Mouse (Mus musculus) bone marrow macrophage, adult 2 months (primary cell): ENCODE data around the gene Bdh2. TPM values are rescaled to one million over a fixed set of nuclear protein-coding genes. Genes with fewer than 3 reads are reported as not detected.

Experiments used
- H3K27ac ChIP-seq: 2 replicates; pipeline ENCODE4 v1.5.1; 2012; ENCODE audit warnings: low read depth, low read length; ENCODE audit not compliant: insufficient read depth
- H3K4me1 ChIP-seq: 2 replicates; pipeline ENCODE4 v1.6.1; 2012; ENCODE audit warnings: low read length; ENCODE audit not compliant: control insufficient read depth, insufficient read depth
- H3K4me3 ChIP-seq: 2 replicates; pipeline ENCODE4 v1.5.1; 2012; ENCODE audit warnings: mild to moderate bottlenecking, low read length, moderate library complexity; ENCODE audit not compliant: insufficient read depth
- CTCF ChIP-seq: IDR thresholded peaks from 2 replicates; pipeline ENCODE4 v1.5.1; 2012; ENCODE audit warnings: low read depth, mild to moderate bottlenecking, low read length, moderate library complexity
- POLR2A ChIP-seq: IDR thresholded peaks from 2 replicates; pipeline ENCODE4 v1.6.1; 2012; ENCODE audit warnings: mild to moderate bottlenecking, low read depth, low read length, borderline replicate concordance
- polyA plus RNA-seq: library from polyadenylated mRNA; stranded (reverse); fragments of >200 nt; gene quantifications from 2 replicates; pipeline ENCODE4 v1.2.4, GENCODE M21; 2012; ENCODE audit not compliant: missing spikeins, insufficient read depth, insufficient read length

The Bdh2 gene
- polyA plus RNA-seq, 1 experiment: 1.6 TPM

DNA sequence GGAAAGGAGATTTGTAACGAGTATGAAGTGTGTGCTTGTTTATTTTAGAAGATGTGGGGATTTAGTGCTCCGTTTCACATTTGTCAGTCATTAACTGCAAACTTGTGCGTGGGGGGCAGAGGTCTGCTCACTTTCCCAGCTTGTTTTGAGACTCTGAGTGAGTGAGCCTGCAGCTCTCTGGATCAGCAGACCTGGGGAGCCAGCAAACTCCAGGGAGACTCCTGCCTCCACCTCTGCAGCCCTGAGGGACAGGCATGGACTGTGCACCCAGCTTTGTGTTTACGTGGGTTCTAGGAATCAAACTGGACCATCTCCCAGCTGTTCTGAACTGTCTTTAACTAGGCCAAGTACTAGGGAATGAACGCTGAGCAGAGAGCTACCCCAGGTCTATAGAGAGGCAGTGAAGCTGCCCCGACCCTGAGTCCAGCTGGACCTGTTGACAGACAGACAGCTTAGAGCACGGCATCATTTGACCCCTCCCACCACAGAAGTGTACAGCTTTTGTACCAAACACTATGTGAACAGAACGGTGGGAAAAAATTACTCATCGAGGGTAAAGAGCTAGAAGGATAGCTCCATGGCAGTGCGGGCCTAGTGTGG, 11.5 kb upstream of the Bdh2 start:
- no peak overlapping the region for H3K27ac ChIP-seq
- no peak overlapping the region for H3K4me3 ChIP-seq
- TF ChIP-seq POLR2A: no peak
- TF ChIP-seq CTCF: no peak
- no peaks in the 10 kb centered on the region for H3K4me1 ChIP-seq

DNA sequence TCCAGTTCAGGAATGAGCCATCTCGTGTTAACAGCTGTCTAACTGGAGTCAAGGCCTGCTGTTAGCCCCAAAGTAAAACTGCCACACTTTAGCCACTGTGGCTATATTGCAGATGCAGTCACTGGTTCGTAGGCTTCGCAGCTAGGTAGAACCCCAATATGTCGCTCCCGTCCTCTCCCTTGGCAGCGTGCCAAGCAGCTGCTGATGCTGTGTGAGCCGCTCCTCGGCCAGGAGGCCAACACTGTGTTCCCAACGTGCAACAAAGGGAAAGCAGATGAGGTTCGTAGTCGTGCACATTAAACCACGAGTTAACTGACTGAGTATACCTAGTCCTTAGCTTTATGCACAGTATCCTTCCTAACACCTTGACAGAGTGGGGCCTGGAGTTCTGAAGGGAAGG, 8.4 kb upstream of the Bdh2 start:
- no peak for TF ChIP-seq CTCF
- TF ChIP-seq POLR2A: no peak
- H3K4me3 ChIP-seq: no peak overlapping the region
- no peak overlapping the region for H3K27ac ChIP-seq
- no peaks in the 10 kb centered on the region for H3K4me1 ChIP-seq

DNA sequence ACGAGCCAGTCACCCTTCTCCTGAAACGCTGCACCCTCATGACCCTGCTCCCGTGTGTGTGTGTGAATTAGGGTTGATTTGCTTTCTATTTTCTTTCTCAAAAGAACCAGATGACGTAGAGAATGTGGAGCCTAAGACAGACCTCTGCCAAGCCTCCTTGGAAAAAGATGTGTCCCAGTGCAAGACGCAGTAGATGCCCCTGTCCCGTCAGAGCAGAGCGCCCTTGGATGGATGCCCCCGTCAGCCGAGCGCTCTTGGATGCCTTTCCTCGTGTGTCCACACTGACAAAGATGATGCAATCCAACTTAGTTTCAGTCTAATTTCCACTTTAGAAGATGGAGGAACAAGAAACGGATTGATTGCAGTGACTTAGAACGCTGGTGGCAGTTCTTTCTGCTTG, 8.0 kb upstream of the Bdh2 start:
- Histone ChIP-seq H3K4me1 (no peaks in the 10 kb centered on the region), H3K27ac (no peak overlapping the region), H3K4me3 (no peak overlapping the region)
- no peak for TF ChIP-seq CTCF
- no peak for TF ChIP-seq POLR2A

DNA sequence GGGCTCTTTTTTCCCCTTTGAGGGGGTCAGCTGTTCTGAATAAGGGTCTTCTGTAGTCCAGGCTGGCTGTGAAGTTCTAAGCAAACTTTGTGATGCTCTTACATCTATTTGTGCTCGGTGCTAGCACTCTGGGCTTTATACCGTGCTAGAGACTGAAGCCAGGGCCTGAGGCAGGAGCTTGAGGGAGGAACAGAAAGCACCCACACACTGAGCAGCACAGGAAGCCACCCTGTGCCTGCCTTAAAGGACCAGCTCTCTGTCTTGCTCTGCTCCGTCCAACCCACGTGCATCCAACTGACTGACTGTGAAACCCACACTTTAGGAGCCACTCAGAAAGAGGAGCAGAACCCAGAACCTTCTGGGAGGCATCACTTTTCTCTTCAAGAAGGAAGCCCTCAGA, 861 bp upstream of the Bdh2 start:
- no peaks in the 10 kb centered on the region for H3K4me1 ChIP-seq
- H3K27ac ChIP-seq: no peak overlapping the region
- no peak overlapping the region for H3K4me3 ChIP-seq
- TF ChIP-seq CTCF (no peak), POLR2A (no peak)

DNA sequence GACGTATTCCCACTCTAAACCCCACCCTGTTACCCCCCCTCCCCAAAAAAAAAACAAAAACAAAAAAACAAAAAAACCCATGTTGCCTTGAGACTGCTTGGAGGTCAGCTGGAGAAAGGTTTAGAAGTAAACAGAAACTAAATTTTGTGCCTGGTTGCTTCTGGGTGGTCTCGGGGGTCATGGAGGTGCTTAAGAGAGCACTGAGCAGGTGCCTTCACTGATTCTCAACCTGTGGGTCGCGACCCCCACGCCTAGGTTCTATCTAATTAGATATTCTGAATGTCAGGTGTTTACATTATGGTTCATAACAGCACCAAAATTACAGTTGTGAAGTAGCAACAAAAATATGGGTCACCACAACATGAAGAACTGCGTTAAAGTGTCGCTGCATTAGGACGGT, 680 bp downstream of the Bdh2 start:
- H3K4me1 ChIP-seq: no peaks in the 10 kb centered on the region
- no peak overlapping the region for H3K27ac ChIP-seq
- TF ChIP-seq CTCF: no peak
- no peak for TF ChIP-seq POLR2A
- no peak overlapping the region for H3K4me3 ChIP-seq

DNA sequence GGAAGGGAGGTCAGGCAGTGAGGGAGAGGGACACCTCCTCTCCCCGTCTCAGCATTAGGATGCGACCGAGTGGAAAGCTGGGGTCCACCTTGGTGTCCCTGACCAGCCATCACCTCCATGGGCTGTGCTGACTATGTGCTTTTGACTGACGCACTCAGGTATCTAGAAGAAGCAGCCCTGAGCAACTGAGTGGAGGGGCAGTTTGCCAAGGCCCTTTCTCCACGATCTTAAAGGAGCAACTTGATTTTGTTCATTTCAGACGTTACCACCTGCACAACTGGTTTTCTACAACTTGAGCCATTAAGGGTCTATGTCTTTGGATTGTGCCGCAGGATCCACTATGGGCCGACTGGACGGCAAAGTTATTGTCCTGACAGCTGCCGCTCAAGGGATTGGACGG, 4.2 kb downstream of the Bdh2 start:
- no peak overlapping the region for H3K4me3 ChIP-seq
- no peaks in the 10 kb centered on the region for H3K4me1 ChIP-seq
- TF ChIP-seq POLR2A (no peak), CTCF (no peak)
- no peak overlapping the region for H3K27ac ChIP-seq

DNA sequence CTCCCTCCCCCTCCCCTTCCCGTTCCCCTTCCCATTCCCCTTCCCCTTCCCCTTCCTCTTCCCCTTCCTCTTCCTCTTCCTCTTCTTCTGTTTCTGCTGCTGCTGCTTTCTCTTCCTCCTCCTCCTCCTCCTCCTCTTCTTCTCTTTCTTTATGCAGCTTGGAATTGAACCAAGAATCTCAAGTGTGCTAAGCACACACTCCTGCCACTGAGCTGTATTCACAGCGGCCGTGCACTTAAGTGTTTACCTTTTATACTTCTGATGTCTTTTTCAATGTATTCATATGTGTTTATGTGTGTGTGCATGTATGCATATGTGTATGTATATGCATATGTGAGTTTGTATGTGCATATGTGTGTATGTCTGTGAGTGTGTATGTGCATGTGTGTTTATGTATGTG, 4.8 kb downstream of the Bdh2 start:
- no peak for TF ChIP-seq CTCF
- H3K4me1 ChIP-seq: no peaks in the 10 kb centered on the region
- no peak overlapping the region for H3K27ac ChIP-seq
- H3K4me3 ChIP-seq: no peak overlapping the region

DNA sequence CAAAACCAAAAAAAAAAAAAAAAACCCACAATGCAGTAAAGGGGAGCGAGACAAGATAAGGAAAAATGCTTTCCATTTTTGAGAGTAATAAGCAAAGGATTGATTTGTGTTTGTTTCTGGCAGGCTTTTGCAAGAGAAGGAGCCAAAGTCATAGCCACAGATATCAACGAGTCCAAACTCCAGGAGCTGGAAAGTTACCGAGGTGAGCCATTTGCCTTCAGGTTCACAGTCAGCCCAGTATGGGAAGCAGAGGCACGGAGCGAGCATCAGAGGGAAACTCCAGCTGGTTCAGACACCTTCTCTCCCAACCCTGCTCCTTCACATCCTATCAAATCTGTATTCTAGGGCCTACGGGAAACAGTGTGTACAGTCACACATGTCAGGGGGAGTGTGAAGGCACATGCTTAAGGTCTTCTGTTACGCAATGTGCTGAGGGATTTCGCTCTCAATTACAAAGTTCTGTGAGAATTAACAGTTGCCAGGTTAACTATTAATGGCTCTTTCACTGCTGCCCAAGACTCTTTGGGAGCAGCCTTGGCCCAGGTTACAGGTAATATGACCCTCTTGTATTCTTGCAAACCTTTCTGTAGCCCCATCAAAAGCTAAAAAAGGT, 7.2 kb downstream of the Bdh2 start:
- Histone ChIP-seq H3K4me3 (no peak overlapping the region), H3K27ac (no peak overlapping the region), H3K4me1 (no peaks in the 10 kb centered on the region)
- no peak for TF ChIP-seq POLR2A
- no peak for TF ChIP-seq CTCF

DNA sequence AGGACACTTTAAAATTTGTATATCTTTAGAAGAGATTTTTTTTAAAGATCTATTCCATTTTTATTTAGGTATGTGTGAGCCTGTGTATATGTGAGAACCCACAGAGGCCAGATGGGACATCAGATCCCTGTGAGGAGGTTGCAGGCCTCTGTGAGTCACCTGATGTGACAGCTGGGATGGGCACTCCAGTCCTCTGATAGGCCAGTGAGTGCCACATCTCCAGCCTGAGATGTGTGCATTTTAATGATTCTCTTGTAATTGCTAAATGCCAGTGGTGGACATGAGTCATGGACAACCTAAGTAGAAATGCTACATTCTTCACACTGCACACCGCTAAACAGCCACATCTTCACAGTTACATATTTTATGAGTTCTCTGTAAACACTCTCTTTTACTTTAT, 8.1 kb downstream of the Bdh2 start:
- Histone ChIP-seq H3K4me3 (no peak overlapping the region), H3K4me1 (no peaks in the 10 kb centered on the region), H3K27ac (no peak overlapping the region)
- no peak for TF ChIP-seq CTCF
- no peak for TF ChIP-seq POLR2A

DNA sequence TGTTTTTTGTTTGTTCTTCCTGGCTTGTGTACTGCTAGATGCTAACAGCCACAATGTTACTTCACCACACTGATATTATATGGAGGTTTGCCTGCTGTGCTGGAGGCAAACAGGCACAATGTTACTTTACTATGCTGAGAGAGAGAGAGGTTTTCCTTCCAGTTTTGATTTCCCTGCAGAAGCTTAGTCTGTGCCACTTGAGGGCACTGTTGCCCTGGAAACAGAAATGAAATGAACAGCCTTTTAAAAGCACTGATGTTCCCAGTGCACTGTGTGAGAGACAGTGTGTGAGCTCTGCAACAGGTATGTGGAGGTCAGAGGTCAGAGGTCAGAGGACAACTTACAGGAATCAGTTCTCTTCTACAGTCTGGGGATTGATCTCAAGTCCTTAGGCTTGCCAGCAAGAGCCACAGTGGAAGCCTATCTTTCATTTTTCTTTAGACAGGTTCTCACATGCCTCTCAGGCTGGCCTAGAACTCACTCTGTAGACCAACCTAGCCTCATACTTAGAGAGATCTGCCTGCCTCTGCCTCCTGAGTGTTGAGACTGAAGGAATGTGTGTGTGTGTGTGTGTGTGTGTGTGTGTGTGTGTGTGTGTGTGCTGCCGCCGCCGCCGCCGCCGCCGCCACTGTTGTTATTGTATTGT, 9.4 kb downstream of the Bdh2 start:
- H3K4me1 ChIP-seq: peaks cover 4% of the 10 kb centered on the region
- TF ChIP-seq POLR2A (no peak), CTCF (no peak)
- H3K4me3 ChIP-seq: no peak overlapping the region
- no peak overlapping the region for H3K27ac ChIP-seq

DNA sequence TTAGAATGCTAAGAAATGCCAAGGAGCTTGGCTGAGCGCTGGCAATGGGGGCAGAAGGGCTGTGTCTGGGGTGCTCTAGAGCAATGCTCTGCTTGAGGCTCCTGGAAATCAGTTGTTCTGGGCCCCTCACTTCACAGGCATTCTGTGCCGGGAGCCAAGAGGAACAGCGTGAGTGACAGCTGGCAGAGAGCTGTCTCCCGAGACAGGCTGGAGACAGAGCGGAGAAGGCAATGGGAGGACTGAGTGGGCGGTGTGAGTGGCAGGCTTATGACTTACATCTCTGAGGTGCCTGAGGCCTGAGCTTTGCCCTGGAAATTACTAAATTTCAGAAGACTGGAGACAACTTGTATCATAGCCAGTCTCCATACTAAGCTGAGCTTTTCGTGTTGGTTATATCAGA, 12.7 kb downstream of the Bdh2 start:
- Histone ChIP-seq H3K4me1 (peaks cover 15% of the 10 kb centered on the region), H3K27ac (no peak overlapping the region), H3K4me3 (no peak overlapping the region)
- TF ChIP-seq POLR2A (no peak), CTCF (no peak)
